Mouse (Mus musculus) kidney, postnatal 0 days (tissue): ENCODE data around the gene Lzic. TPM values are rescaled to one million over a fixed set of nuclear protein-coding genes. Genes with fewer than 3 reads are reported as not detected.

Experiments used
- ATAC-seq: fragments of 200-750 bp; cut with Nextera tagmentation; replicated peaks from 2 replicates; pipeline ENCODE4 v1.8.0; 2017; ENCODE audit warnings: low read depth, moderate number of reproducible peaks, moderate TSS enrichment, moderate library complexity; ENCODE audit not compliant: low FRiP score
- DNase-seq: peaks from one replicate; pipeline ENCODE4 v3.0.0-alpha.2; 2016; ENCODE audit warnings: low spot score
- H3K27ac ChIP-seq: fragments of 300-500 bp; sonication (generic); 2 replicates; pipeline ENCODE4 v1.5.1; 2014; ENCODE audit warnings: mild to moderate bottlenecking
- H3K27me3 ChIP-seq: fragments of 300-500 bp; sonication (generic); 2 replicates; pipeline ENCODE4 v1.6.1; 2014; ENCODE audit warnings: low read length, mixed read lengths; ENCODE audit not compliant: insufficient read depth
- H3K36me3 ChIP-seq: fragments of 300-500 bp; sonication (generic); 2 replicates; pipeline ENCODE4 v1.6.1; 2014; ENCODE audit warnings: low read length, mixed read lengths; ENCODE audit not compliant: insufficient read depth
- H3K4me1 ChIP-seq: fragments of 300-500 bp; sonication (generic); replicated peaks from 2 replicates; pipeline ENCODE4 v1.6.1; 2014; ENCODE audit warnings: antibody characterized with exemption, low read length, mixed read lengths; ENCODE audit not compliant: insufficient read depth
- H3K4me2 ChIP-seq: fragments of 300-500 bp; sonication (generic); 2 replicates; pipeline ENCODE4 v1.6.1; 2014; ENCODE audit warnings: mild to moderate bottlenecking, low read length, moderate library complexity, mixed read lengths
- H3K4me3 ChIP-seq: fragments of 300-500 bp; sonication (generic); replicated peaks from 2 replicates; pipeline ENCODE4 v1.5.1; 2014; ENCODE audit warnings: low read depth, low read length
- H3K9ac ChIP-seq: fragments of 300-500 bp; sonication (generic); 2 replicates; pipeline ENCODE4 v1.6.1; 2014; ENCODE audit warnings: low read depth, low read length
- H3K9me3 ChIP-seq: fragments of 300-500 bp; sonication (generic); replicated peaks from 2 replicates; pipeline ENCODE4 v1.6.1; 2016; ENCODE audit warnings: low read length, inconsistent platforms, mixed read lengths
- CTCF ChIP-seq: IDR thresholded peaks from 2 replicates; pipeline ENCODE4 v1.5.1; 2016; ENCODE audit warnings: antibody characterized with exemption, low read depth, mild to moderate bottlenecking, moderate library complexity
- WGBS: fragments of 180-500 bp; shearing (Covaris S2); extraction: QIAGEN DNeasy Blood & Tissue Kit; methylation state at CpG from one replicate; pipeline ENCODE4 v1.1.7; 2014; 5-methylcytosine and 5-hydroxymethylcytosine counted together
- polyA plus RNA-seq: library from polyadenylated mRNA; unstranded; fragments of >200 nt; fragmentation: Nextera tagmentation; extraction: Ambion mirVana; gene quantifications from 2 replicates; pipeline ENCODE4 v1.2.1, GENCODE M21; 2015

Gene Lzic
- polyA plus RNA-seq, 1 experiment from 2014 or later: 31.7 TPM

DNA sequence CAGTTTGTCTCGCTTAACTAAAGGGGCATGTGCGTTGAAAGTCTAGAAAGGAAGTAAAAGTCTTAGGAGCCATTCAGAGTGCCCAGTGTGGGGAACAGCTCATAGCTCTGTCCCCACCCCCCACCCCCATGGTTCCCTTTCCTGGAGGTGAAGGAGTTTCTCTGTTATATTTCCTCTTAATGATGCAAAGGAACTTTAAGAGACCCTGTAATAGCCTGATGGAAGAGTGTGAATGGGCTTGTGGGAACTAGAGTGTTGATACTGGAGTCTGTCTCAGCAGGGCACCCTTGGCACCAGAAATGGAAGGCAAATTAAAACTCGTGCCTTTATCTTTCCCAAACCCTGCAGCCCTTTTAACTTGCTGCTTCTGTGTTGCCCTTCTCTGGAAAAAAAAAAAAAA is 19.8 kb downstream of the Lzic start:
- H3K9ac ChIP-seq: no peak overlapping the region
- no peak for DNase-seq
- no peak overlapping the region for H3K27ac ChIP-seq
- ATAC-seq: no peak
- no peak overlapping the region for H3K4me2 ChIP-seq
- 31% methylated on average over 3 of the region's 3 CpGs for WGBS
- H3K4me3 ChIP-seq: no peak overlapping the region
- H3K36me3 ChIP-seq: 0 out of 2 replicates have a peak, but pooled peaks cover 14% of the 10 kb centered on the region
- no peaks in the 10 kb centered on the region for H3K9me3 ChIP-seq
- H3K27me3 ChIP-seq: no peaks in the 10 kb centered on the region
- no peaks in the 10 kb centered on the region for H3K4me1 ChIP-seq
- TF ChIP-seq CTCF: no peak

DNA sequence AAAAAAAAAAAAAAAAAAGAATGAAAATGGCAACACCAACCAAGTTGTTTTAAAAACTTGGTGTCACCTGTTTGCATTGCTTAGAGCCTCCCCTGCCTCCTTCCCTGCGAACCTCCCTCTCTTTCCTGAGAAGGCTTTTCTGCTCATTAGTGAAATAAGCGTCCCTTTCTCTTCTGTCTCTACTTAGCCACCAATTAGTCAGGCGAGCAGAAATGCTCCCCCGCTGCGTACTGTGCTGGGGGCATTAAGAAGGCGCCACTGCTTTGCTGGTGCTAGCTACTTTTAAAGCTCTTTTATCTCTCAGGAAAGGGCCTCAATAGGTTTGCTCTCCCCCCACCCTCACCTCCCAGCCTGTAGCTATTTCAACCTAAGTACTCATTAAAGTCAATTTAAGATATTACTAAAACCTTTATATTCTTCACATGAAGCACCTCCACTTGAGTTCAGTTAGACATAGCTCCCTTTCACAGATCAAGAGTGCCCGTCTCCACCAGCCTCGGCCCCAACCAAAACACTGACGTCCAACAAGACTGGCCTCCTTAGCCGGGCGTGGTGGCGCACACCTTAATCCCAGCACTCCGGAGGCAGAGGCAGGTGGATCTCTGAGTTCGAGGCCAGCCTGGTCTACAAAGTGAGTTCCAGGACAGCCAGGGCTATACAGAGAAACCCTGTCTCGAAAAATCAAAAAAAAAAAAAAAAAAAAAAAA is 20.4 kb downstream of the Lzic start:
- TF ChIP-seq CTCF: no peak
- Histone ChIP-seq H3K4me1 (no peaks in the 10 kb centered on the region), H3K9me3 (no peaks in the 10 kb centered on the region), H3K27ac (no peak overlapping the region), H3K4me2 (no peak overlapping the region), H3K4me3 (no peak overlapping the region), H3K27me3 (no peaks in the 10 kb centered on the region), H3K9ac (no peak overlapping the region), H3K36me3 (0 out of 2 replicates have a peak, but pooled peaks cover 10% of the 10 kb centered on the region)
- WGBS: 64% methylated on average over 14 of the region's 15 CpGs
- DNase-seq (no peak), ATAC-seq (no peak)

DNA sequence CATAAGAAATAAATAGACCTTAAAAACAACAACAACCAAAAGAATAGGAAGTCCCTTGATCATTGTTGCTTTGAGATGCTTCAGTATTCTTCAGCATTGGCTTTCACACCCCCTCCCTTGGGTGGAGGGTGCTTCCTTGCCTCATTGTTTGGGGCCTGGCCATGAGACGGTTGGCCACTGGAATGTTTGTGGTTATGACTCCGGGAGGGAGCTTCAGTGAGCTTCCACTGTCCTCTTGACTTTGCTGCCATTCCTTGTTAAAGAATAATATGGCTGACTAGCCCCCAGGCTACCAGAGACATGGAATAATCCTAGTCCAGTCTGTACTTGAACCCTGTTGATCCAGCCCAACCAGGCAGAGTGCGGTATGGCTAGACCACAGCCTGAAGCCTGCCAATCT is 21.9 kb downstream of the Lzic start:
- no peak for TF ChIP-seq CTCF

DNA sequence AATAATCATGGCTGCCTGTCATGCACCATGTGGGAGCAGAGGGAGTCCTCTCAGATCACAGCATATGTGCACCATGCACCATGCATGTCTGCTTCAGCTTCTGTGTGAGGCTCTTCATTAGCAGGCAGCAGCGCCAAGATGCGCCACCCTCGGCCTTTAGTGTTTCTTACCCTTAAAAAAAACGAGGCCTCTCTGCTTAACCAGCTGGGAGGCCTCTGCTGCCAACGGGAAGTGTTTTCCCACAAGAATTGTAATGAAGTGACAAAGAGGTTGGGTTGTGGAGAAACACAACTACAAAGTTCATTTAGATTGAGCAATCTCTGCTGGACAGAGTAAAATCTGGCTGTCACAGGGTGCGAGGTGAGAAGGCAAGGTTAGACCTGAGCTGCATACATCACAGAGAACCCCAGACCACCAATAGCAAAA is 26.2 kb downstream of the Lzic start:
- TF ChIP-seq CTCF: no peak
- ATAC-seq (no peak), DNase-seq (no peak)
- H3K4me1 ChIP-seq: no peaks in the 10 kb centered on the region
- H3K36me3 ChIP-seq: no peaks in the 10 kb centered on the region
- H3K4me2 ChIP-seq: no peak overlapping the region
- H3K4me3 ChIP-seq: no peak overlapping the region
- H3K27ac ChIP-seq: no peak overlapping the region
- H3K9ac ChIP-seq: no peak overlapping the region
- WGBS: 42% methylated on average over 6 of the region's 6 CpGs
- H3K27me3 ChIP-seq: no peaks in the 10 kb centered on the region
- no peaks in the 10 kb centered on the region for H3K9me3 ChIP-seq

More for the DNA sequence above, 21.9 kb downstream of the Lzic start:
- Histone ChIP-seq H3K4me2 (no peak overlapping the region), H3K4me3 (no peak overlapping the region), H3K4me1 (no peaks in the 10 kb centered on the region), H3K27me3 (no peaks in the 10 kb centered on the region), H3K9me3 (no peaks in the 10 kb centered on the region), H3K9ac (no peak overlapping the region), H3K27ac (no peak overlapping the region), H3K36me3 (0 out of 2 replicates have a peak, but pooled peaks cover 2% of the 10 kb centered on the region)
- WGBS: 77% methylated on average over 3 of the region's 3 CpGs
- ATAC-seq: no peak
- DNase-seq: no peak

DNA sequence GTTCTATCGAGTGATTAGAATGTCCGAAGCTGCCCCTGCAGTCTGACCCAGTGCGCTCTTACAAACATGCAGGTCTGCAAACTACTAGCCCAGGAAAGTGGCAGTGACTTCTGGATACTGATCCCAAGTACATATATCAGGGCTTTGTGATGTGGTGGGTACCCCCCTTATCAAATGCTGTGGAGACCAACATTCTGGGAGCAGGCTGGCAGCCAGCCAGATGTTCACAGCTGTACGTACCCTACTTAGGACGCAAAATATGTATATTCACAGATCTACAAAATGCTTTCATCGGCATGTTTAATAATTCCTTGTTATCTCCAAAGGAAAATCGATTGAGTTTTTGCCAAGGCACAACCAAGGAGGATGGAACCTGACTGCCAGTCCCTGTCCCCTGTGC is 27.0 kb downstream of the Lzic start:
- no peak overlapping the region for H3K9ac ChIP-seq
- DNase-seq (no peak), ATAC-seq (no peak)
- H3K27ac ChIP-seq: no peak overlapping the region
- no peak for TF ChIP-seq CTCF
- H3K4me3 ChIP-seq: no peak overlapping the region
- no peaks in the 10 kb centered on the region for H3K27me3 ChIP-seq
- no peaks in the 10 kb centered on the region for H3K9me3 ChIP-seq
- WGBS: 84% methylated on average over 7 of the region's 7 CpGs
- H3K4me2 ChIP-seq: no peak overlapping the region
- no peaks in the 10 kb centered on the region for H3K36me3 ChIP-seq
- no peaks in the 10 kb centered on the region for H3K4me1 ChIP-seq

DNA sequence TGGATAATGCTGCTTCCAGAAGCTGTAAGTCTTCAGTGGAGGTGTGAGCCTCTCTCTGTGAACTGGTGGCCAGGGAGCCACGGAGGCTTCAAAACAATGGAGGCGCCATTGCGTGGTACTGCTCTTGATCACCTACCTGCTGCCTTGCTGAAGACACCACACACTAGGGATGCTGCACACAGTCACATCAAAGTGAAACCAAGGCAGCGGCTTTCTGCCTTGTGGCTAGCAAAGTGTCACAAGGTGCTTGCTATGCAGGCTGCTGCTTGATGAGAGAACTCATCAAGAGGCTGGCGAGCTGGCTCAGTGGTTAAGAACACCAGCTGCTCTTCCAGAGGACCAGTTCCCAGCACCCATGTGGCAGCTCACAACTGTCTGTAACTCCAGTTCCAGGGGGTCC is 30.7 kb downstream of the Lzic start:
- Histone ChIP-seq H3K36me3 (no peaks in the 10 kb centered on the region), H3K27ac (no peak overlapping the region), H3K4me1 (peaks cover 7% of the 10 kb centered on the region; the same call in 1 of the 2 replicates), H3K4me3 (no peak overlapping the region), H3K9ac (no peak overlapping the region), H3K4me2 (no peak overlapping the region), H3K9me3 (no peaks in the 10 kb centered on the region), H3K27me3 (no peaks in the 10 kb centered on the region)
- ATAC-seq: no peak
- WGBS: 91% methylated on average over 5 of the region's 5 CpGs
- no peak for TF ChIP-seq CTCF
- no peak for DNase-seq
